Mouse (Mus musculus): ENCODE results near the gene Rab34. TPM values are rescaled to one million over a fixed set of nuclear protein-coding genes. Genes with fewer than 3 reads are reported as not detected.

Rab34 gene
- polyA plus RNA-seq, 1 experiment from 2014 or later: 59.0 TPM

- no peak overlapping the region for H3K9ac ChIP-seq (ENCODE audit: low read length)
- ATAC-seq (ENCODE audit: low FRiP score, low TSS enrichment): peak; percentile 63
Observed at GRCm38 (mm10) chr11:78159096-78159495, 29.1 kb upstream of the Rab34 start.

GRCm38 (mm10) chr11:78159557-78159956, 28.7 kb upstream of the Rab34 start:
- Histone ChIP-seq H3K9me3 (ENCODE audit: control insufficient read depth, low read length) (no peaks in the 10 kb centered on the region), H3K27me3 (ENCODE audit: control insufficient read depth, insufficient read depth, low read length) (no peaks in the 10 kb centered on the region), H3K27ac (replicated peaks) (no peak overlapping the region), H3K9ac (ENCODE audit: low read length) (no peak overlapping the region), H3K4me2 (replicated peaks; ENCODE audit: low read depth) (no peak overlapping the region), H3K4me3 (ENCODE audit: low read depth, low read length) (no peak overlapping the region), H3K36me3 (ENCODE audit: control insufficient read depth, insufficient read depth, low read length) (peaks cover 27% of the 10 kb centered on the region), H3K4me1 (replicated peaks; ENCODE audit: control insufficient read depth, insufficient read depth) (peaks cover 8% of the 10 kb centered on the region)
- DNase-seq (ENCODE audit: low spot score) (peak; percentile 14), ATAC-seq (ENCODE audit: low FRiP score, low TSS enrichment) (no peak)
- TF ChIP-seq CTCF (IDR thresholded peaks at IDR 0.05; ENCODE audit: low read depth) (no peak), EP300 (optimal IDR thresholded peaks at IDR 0.05) (no peak)
- 64% methylated on average over 7 of the region's 7 CpGs for WGBS

More at GRCm38 (mm10) chr11:78159096-78159495, 29.1 kb upstream of the Rab34 start:
- WGBS: 13% methylated on average over 2 of the region's 2 CpGs
- peak; percentile 99 for TF ChIP-seq CTCF (IDR thresholded peaks at IDR 0.05; ENCODE audit: low read depth)
- TF ChIP-seq EP300 (optimal IDR thresholded peaks at IDR 0.05): no peak
- Histone ChIP-seq H3K4me3 (ENCODE audit: low read depth, low read length) (no peak overlapping the region), H3K36me3 (ENCODE audit: control insufficient read depth, insufficient read depth, low read length) (peaks cover 28% of the 10 kb centered on the region), H3K4me2 (replicated peaks; ENCODE audit: low read depth) (no peak overlapping the region), H3K4me1 (replicated peaks; ENCODE audit: control insufficient read depth, insufficient read depth) (peaks cover 8% of the 10 kb centered on the region), H3K27me3 (ENCODE audit: control insufficient read depth, insufficient read depth, low read length) (no peaks in the 10 kb centered on the region), H3K9me3 (ENCODE audit: control insufficient read depth, low read length) (no peaks in the 10 kb centered on the region), H3K27ac (replicated peaks) (no peak overlapping the region)
- DNase-seq (ENCODE audit: low spot score): peak; percentile 84

- no peak for TF ChIP-seq CTCF (IDR thresholded peaks at IDR 0.05; ENCODE audit: low read depth)
- no peak for TF ChIP-seq EP300 (optimal IDR thresholded peaks at IDR 0.05)
- Histone ChIP-seq H3K9ac (ENCODE audit: low read length) (no peak overlapping the region), H3K36me3 (ENCODE audit: control insufficient read depth, insufficient read depth, low read length) (peaks cover 22% of the 10 kb centered on the region), H3K4me2 (replicated peaks; ENCODE audit: low read depth) (no peak overlapping the region), H3K4me1 (replicated peaks; ENCODE audit: control insufficient read depth, insufficient read depth) (peaks cover 8% of the 10 kb centered on the region), H3K27ac (replicated peaks) (no peak overlapping the region), H3K9me3 (ENCODE audit: control insufficient read depth, low read length) (no peaks in the 10 kb centered on the region), H3K27me3 (ENCODE audit: control insufficient read depth, insufficient read depth, low read length) (no peaks in the 10 kb centered on the region), H3K4me3 (ENCODE audit: low read depth, low read length) (no peak overlapping the region)
- 80% methylated on average over 18 of the region's 18 CpGs for WGBS
- ATAC-seq (ENCODE audit: low FRiP score, low TSS enrichment) (no peak), DNase-seq (ENCODE audit: low spot score) (peak; percentile 14)
Observed at GRCm38 (mm10) chr11:78160171-78160570, 28.1 kb upstream of the Rab34 start.

GRCm38 (mm10) chr11:78160675-78161074, 27.6 kb upstream of the Rab34 start:
- Histone ChIP-seq H3K9me3 (ENCODE audit: control insufficient read depth, low read length) (no peaks in the 10 kb centered on the region), H3K27me3 (ENCODE audit: control insufficient read depth, insufficient read depth, low read length) (no peaks in the 10 kb centered on the region), H3K27ac (replicated peaks) (no peak overlapping the region), H3K4me2 (replicated peaks; ENCODE audit: low read depth) (no peak overlapping the region), H3K9ac (ENCODE audit: low read length) (no peak overlapping the region), H3K4me1 (replicated peaks; ENCODE audit: control insufficient read depth, insufficient read depth) (peaks cover 8% of the 10 kb centered on the region), H3K4me3 (ENCODE audit: low read depth, low read length) (no peak overlapping the region), H3K36me3 (ENCODE audit: control insufficient read depth, insufficient read depth, low read length) (peaks cover 22% of the 10 kb centered on the region)
- no peak for ATAC-seq (ENCODE audit: low FRiP score, low TSS enrichment)
- 82% methylated on average over 3 of the region's 3 CpGs for WGBS
- TF ChIP-seq EP300 (optimal IDR thresholded peaks at IDR 0.05): no peak
- TF ChIP-seq CTCF (IDR thresholded peaks at IDR 0.05; ENCODE audit: low read depth): no peak
- no peak for DNase-seq (ENCODE audit: low spot score)

GRCm38 (mm10) chr11:78161169-78161568, 27.1 kb upstream of the Rab34 start:
- Histone ChIP-seq H3K4me1 (replicated peaks; ENCODE audit: control insufficient read depth, insufficient read depth) (peaks cover 8% of the 10 kb centered on the region), H3K27me3 (ENCODE audit: control insufficient read depth, insufficient read depth, low read length) (no peaks in the 10 kb centered on the region), H3K27ac (replicated peaks) (no peak overlapping the region), H3K9ac (ENCODE audit: low read length) (no peak overlapping the region), H3K4me2 (replicated peaks; ENCODE audit: low read depth) (no peak overlapping the region), H3K36me3 (ENCODE audit: control insufficient read depth, insufficient read depth, low read length) (peaks cover 22% of the 10 kb centered on the region), H3K4me3 (ENCODE audit: low read depth, low read length) (no peak overlapping the region), H3K9me3 (ENCODE audit: control insufficient read depth, low read length) (no peaks in the 10 kb centered on the region)
- ATAC-seq (ENCODE audit: low FRiP score, low TSS enrichment): no peak
- no peak for DNase-seq (ENCODE audit: low spot score)
- no peak for TF ChIP-seq CTCF (IDR thresholded peaks at IDR 0.05; ENCODE audit: low read depth)
- TF ChIP-seq EP300 (optimal IDR thresholded peaks at IDR 0.05): no peak
- 86% methylated on average over 14 of the region's 14 CpGs for WGBS

GRCm38 (mm10) chr11:78161968-78162367, 26.3 kb upstream of the Rab34 start:
- H3K4me2 ChIP-seq (replicated peaks; ENCODE audit: low read depth): no peak overlapping the region
- H3K27me3 ChIP-seq (ENCODE audit: control insufficient read depth, insufficient read depth, low read length): no peaks in the 10 kb centered on the region
- peaks cover 8% of the 10 kb centered on the region for H3K4me1 ChIP-seq (replicated peaks; ENCODE audit: control insufficient read depth, insufficient read depth)
- no peak for ATAC-seq (ENCODE audit: low FRiP score, low TSS enrichment)
- no peaks in the 10 kb centered on the region for H3K9me3 ChIP-seq (ENCODE audit: control insufficient read depth, low read length)
- TF ChIP-seq EP300 (optimal IDR thresholded peaks at IDR 0.05): no peak
- no peak for TF ChIP-seq CTCF (IDR thresholded peaks at IDR 0.05; ENCODE audit: low read depth)
- no peak overlapping the region for H3K4me3 ChIP-seq (ENCODE audit: low read depth, low read length)
- H3K36me3 ChIP-seq (ENCODE audit: control insufficient read depth, insufficient read depth, low read length): peaks cover 18% of the 10 kb centered on the region
- 30% methylated on average over 4 of the region's 4 CpGs for WGBS
- peak overlapping the region; percentile 9; the same call in 1 of the 2 replicates for H3K27ac ChIP-seq (replicated peaks)
- DNase-seq (ENCODE audit: low spot score): peak; percentile 22
- H3K9ac ChIP-seq (ENCODE audit: low read length): no peak overlapping the region
